Mouse (Mus musculus) E14TG2a.4 (cell line): ENCODE results near the gene Rgs9.

Experiments used
- CTCF ChIP-seq: conservative IDR thresholded peaks from 2 replicates; pipeline ENCODE4 v1.5.1; 2014; ENCODE audit warnings: low read length
- NANOG ChIP-seq: IDR thresholded peaks from 2 replicates; pipeline ENCODE4 v1.6.1; 2014; ENCODE audit warnings: borderline replicate concordance, low read length, mixed read lengths
- POU5F1 ChIP-seq: IDR thresholded peaks from 2 replicates; pipeline ENCODE4 v1.6.1; 2014; ENCODE audit warnings: low read length, borderline replicate concordance

DNA sequence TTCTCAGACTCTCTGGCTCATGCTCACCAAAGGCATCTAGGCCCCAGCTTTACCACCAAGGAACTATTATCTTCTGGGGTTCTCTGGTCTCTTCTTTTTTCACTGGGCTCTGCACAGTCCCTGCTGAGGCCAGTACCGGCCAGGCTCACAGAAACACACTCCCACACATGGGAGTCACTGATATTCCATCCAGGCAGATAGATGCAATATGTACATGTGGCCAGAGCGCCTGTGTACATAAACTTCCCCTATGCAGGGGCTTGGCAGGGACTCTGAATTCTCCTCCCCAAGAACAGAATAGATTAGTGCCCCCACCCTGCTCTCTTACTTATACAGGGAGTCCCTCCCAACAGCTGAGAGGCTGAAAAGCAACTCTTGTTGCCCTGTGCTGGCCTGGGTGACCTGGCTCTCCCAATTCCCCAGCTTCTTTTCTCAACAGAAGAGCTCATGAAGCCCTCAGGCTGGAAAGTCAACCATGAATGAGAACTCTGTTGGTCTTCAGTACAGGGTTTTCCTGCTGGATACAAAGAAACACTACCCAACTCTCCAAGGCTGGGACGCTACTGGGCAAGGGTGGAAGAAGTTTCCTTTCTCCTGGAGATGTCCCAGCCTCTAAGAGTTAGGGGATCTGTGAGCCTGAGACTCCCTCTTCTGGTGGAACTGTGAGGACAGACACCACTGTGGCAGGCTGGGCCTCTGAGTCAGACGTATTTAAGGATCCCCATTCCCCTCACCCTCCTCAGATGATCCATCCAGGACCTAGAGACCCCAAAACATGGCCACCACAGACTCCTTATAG is 76.5 kb downstream of the Rgs9 start:
- TF ChIP-seq CTCF (no peak), NANOG (no peak), POU5F1 (no peak)
